Mouse (Mus musculus) ES-E14 (cell line): ENCODE measurements at regions not wholly inside any gene's neighbourhood (a gene's known extent, or its start where the extent isn't known, plus 50 kb on each side); places are given as distances from the start of the nearest gene placed in this dataset.

ENCODE experiments used
- DNase-seq: peaks from one replicate; pipeline ENCODE4 v3.0.0-alpha.2; 2013; ENCODE audit warnings: low read depth, low spot score
- H3K27ac ChIP-seq: 2 replicates; pipeline ENCODE4 v1.5.1; 2012; ENCODE audit warnings: low read depth, mild to moderate bottlenecking, low read length, moderate library complexity, mixed read lengths; ENCODE audit not compliant: poor library complexity, insufficient read depth, severe bottlenecking
- H3K36me3 ChIP-seq: 2 replicates; pipeline ENCODE4 v1.6.1; 2012; ENCODE audit warnings: mild to moderate bottlenecking, low read length, moderate library complexity, mixed read lengths; ENCODE audit not compliant: control insufficient read depth, poor library complexity, insufficient read depth, severe bottlenecking
- H3K4me1 ChIP-seq, 2 experiments: fragments of 150-350 bp in 1 of 2; sonication (generic) in 1 of 2; 2 replicates each; pipeline ENCODE4 v1.6.1; 2012; ENCODE audit warnings: low read length in 2 of 2, mild to moderate bottlenecking in 1 of 2, mixed read lengths in 1 of 2; ENCODE audit not compliant: control insufficient read depth in 2 of 2, insufficient read depth in 2 of 2, poor library complexity in 1 of 2
- H3K4me3 ChIP-seq, 2 experiments: fragments of 150-350 bp in 1 of 2; sonication (generic) in 1 of 2; 2 replicates each; pipeline ENCODE4 v1.5.1; 2012; ENCODE audit warnings: low read length in 2 of 2, low read depth in 1 of 2, mild to moderate bottlenecking in 1 of 2, mixed read lengths in 1 of 2; ENCODE audit not compliant: insufficient read depth in 1 of 2, poor library complexity in 1 of 2, severe bottlenecking in 1 of 2
- H3K9ac ChIP-seq: 2 replicates; pipeline ENCODE4 v1.6.1; 2012; ENCODE audit warnings: low read depth, mild to moderate bottlenecking, low read length, mixed read lengths; ENCODE audit not compliant: poor library complexity, insufficient read depth, severe bottlenecking
- H3K9me3 ChIP-seq: fragments of 150-350 bp; sonication (generic); 2 replicates; pipeline ENCODE4 v1.6.1; 2012; ENCODE audit warnings: low read depth, mild to moderate bottlenecking, low read length; ENCODE audit not compliant: control insufficient read depth, insufficient read depth
- CHD2 ChIP-seq: IDR thresholded peaks from 2 replicates; pipeline ENCODE4 v1.6.1; 2014; ENCODE audit warnings: mild to moderate bottlenecking, low read depth, low read length, inconsistent platforms
- HCFC1 ChIP-seq: IDR thresholded peaks from 2 replicates; pipeline ENCODE4 v1.6.1; 2012; ENCODE audit warnings: low read length, inconsistent platforms, borderline replicate concordance; ENCODE audit not compliant: insufficient read depth
- MAFK ChIP-seq: IDR thresholded peaks from 2 replicates; pipeline ENCODE4 v1.6.1; 2014; ENCODE audit warnings: mild to moderate bottlenecking, low read depth, low read length, inconsistent platforms; ENCODE audit not compliant: insufficient read depth
- ZC3H11A ChIP-seq: IDR thresholded peaks from 2 replicates; pipeline ENCODE4 v1.6.1; 2012; ENCODE audit warnings: low read depth, mild to moderate bottlenecking, inconsistent platforms, low read length, borderline replicate concordance
- ZNF384 ChIP-seq: IDR thresholded peaks from 2 replicates; pipeline ENCODE4 v1.6.1; 2012; ENCODE audit warnings: low read depth, low read length, inconsistent platforms
- in situ Hi-C, 2 experiments: fragments of 600-800 bp; cut with MboI; formaldehyde crosslinking; loops; one replicate each; pipeline ENCODE4 v1.15.1; 2025; ENCODE audit warnings: low sequenced_read_pairs in 2 of 2, inconsistent platforms in 1 of 2; ENCODE audit not compliant: unreplicated experiment in 2 of 2

DNA sequence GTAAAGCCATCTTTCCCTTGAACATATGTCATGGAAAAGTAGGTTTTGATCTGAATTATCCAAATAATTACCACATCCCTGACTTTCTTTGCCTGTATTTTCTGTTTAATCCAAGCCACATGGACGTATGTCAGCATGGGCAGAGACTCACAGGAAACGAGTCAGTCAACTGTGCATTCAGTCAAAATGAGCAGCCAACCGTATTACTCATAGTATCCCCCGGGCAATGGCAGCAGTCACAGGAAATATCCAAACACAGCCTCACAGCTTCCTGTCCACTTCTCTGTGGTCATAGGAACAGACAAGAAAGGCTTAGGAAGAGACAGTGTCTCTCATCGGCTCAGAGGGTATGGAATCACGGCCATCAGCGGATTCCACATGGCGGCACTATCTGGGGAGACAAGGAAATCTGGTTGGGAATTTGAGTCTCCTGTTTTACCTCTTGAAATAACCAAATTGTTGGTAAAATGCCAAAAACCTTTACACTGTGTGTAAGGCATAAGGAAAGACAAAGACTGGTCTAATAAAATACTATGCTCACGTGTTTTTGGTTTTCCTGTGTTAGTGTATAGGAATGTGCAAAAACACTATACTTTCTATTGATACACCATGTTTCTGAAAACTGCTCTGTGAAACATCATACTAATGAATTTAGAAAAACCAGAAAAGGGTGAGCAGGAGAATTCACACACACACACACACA is 313.5 kb upstream of the Nfe2l3 start:
- no peak for TF ChIP-seq MAFK
- TF ChIP-seq ZNF384, result no peak
- TF ChIP-seq CHD2, result no peak
- no peak for TF ChIP-seq HCFC1
- no peak for TF ChIP-seq ZC3H11A
- Histone ChIP-seq H3K4me3 (no peak overlapping the region), H3K4me1 (no peaks in the 10 kb centered on the region), H3K27ac (no peak overlapping the region), H3K9ac (no peak overlapping the region), H3K9me3 (no peaks in the 10 kb centered on the region), H3K36me3 (no peaks in the 10 kb centered on the region)
- in situ Hi-C loops, result no loop called here
- no peak for DNase-seq

DNA sequence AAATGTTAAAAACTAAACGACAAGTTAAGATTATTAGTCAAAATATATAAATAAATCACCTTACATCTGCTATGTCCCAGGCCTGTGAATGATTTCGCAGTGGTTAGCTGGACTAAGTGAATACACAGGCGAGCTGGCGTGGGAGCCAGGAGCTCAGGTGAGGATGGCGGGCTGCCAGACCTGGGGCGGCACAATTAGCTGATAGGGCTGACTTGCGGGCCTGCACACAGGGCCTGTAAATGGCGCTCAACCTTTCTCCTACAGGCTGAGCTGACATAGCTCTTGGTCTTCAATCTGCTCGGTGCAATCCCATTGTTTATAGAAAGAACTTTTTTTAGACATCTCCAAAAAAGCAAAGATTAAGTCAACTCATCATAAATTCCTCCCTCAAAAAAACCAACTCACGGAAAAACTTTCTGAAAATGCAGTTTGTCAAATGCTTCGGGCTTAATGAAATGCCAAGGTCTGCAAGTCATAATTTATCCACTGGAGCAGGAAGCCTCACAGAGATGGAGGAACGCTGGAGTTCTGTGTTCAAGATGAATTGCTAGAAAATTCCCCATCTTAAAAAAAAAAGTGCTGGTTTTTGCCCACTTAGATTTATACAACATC is 312.7 kb upstream of the Nfe2l3 start:
- no peak overlapping the region for H3K9ac ChIP-seq
- H3K4me1 ChIP-seq, result no peaks in the 10 kb centered on the region
- H3K27ac ChIP-seq, result no peak overlapping the region
- H3K9me3 ChIP-seq, result no peaks in the 10 kb centered on the region
- no peak overlapping the region for H3K4me3 ChIP-seq
- no peak for DNase-seq
- H3K36me3 ChIP-seq, result no peaks in the 10 kb centered on the region
- TF ChIP-seq MAFK (no peak), ZC3H11A (no peak), HCFC1 (no peak)
- in situ Hi-C loops, result no loop called here

DNA sequence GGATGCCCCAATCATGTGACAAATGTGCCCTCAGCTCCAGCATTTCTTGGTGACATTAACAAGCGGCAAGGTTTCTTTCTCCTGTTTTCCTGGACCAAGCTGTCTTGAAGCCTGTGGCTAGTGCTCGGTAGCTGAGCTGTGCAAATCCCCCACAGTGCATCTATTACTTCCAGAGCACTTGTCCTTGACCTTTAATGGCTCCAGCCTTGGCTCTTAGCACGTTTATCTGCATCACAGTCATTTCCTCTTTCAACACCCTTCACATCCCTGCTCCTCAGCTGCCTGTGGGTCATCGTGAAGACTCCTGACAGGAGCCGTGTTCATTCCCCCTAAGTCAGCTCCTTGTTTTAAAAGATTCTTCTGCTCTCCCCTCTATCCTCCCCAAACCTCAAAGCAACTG is 309.5 kb upstream of the Nfe2l3 start:
- Histone ChIP-seq H3K4me3 (no peak overlapping the region), H3K9me3 (no peaks in the 10 kb centered on the region), H3K9ac (no peak overlapping the region), H3K4me1 (no peaks in the 10 kb centered on the region), H3K27ac (no peak overlapping the region), H3K36me3 (no peaks in the 10 kb centered on the region)
- no peak for TF ChIP-seq ZC3H11A
- TF ChIP-seq MAFK, result no peak
- TF ChIP-seq ZNF384, result no peak
- TF ChIP-seq CHD2, result no peak
- no peak for TF ChIP-seq HCFC1
- DNase-seq, result no peak
- in situ Hi-C loops, result no loop called here

DNA sequence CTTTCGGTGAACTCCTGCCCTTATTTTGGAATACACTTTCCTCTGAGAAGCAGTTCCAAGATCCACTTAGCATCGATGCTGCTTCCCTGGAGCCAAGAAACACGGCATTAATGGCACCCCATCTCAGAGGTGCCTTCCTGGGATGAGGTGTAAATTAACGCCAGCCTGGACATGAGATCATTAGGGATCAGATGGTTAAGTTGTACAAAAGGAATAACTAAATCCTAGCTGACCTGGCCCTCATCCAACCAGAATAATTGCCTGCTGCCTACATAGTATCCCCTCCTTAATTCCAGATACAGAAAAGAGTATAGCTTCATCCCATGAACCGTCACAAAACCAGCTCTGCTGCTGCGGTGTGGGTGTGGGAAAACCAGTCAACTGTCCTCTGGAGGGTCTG is 304.6 kb upstream of the Nfe2l3 start:
- DNase-seq, result no peak
- TF ChIP-seq CHD2, result no peak
- TF ChIP-seq HCFC1, result no peak
- no peak for TF ChIP-seq MAFK
- TF ChIP-seq ZC3H11A, result no peak
- no peak for TF ChIP-seq ZNF384
- Histone ChIP-seq H3K9ac (no peak overlapping the region), H3K9me3 (no peaks in the 10 kb centered on the region), H3K4me1 (no peaks in the 10 kb centered on the region), H3K4me3 (no peak overlapping the region), H3K27ac (no peak overlapping the region), H3K36me3 (no peaks in the 10 kb centered on the region)
- in situ Hi-C loops, result loop anchor here in 1 of 2 experiments (25.0 kb wide), 1 partner anchor 441 kb away; no protein-coding TSS in a partner anchor
